Mouse (Mus musculus) lung, adult 2 months (tissue): Measurements from ENCODE around the gene Mnx1.

Source experiments
- CTCF ChIP-seq: fragments of 200-500 bp; IDR thresholded peaks from 2 replicates; pipeline ENCODE4 v1.5.1; 2011; ENCODE audit warnings: mild to moderate bottlenecking, low read length, control low read depth; ENCODE audit not compliant: insufficient read depth
- POLR2A ChIP-seq: fragments of 200-500 bp; IDR thresholded peaks from 2 replicates; pipeline ENCODE4 v1.6.1; 2011; ENCODE audit warnings: low read depth, mild to moderate bottlenecking, control low read depth, low read length, borderline replicate concordance; ENCODE audit errors: extremely low read depth

DNA sequence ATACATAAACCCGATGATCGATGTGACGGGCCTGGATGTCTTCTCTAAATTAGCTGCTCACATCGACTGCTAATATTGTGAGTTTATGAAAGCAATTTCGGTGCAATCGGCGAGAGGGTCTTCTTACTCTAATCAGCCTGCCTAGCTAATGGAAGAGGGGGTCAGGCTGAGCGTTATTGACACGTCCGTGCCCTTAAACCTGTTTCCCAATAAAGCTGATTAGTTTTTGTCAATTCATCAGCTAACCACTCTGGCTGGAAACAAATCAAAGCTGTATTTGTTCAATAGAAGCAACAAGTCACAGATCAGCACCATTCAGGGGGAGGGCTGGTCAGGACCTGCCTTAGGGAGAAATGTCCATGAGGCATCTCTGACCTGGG lies 7.7 kb upstream of the Mnx1 start:
- TF ChIP-seq POLR2A, result no peak
- TF ChIP-seq CTCF, result no peak
